Mouse (Mus musculus) CH12F3 (cell line): Measurements from ENCODE around the gene Fam19a2.

Experiments
- in situ Hi-C: fragments of 300-500 bp; cut with MboI; formaldehyde crosslinking; loops from 2 replicates; pipeline ENCODE4 v1.14.3; 2020; ENCODE audit warnings: low sequenced_read_pairs

Fam19a2 gene

DNA sequence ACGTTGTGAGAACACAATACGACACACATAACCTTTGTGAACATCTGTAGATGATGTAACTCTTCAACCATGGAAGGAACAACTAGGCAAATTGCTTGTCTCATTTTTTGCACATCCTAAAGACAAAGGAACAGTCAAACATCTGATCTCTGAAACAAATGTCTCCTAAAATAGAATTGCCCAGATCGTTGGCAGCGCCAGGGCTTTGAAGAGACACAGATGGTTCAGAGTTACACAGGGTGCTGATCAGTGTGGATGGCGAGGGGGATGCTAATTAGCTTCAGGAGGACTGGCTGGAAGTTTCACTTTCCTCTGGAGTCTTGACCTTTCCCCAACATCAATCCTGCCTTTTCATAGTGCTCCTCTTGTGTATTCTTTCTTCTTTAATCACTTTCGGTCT is 284.6 kb downstream of the Fam19a2 start:
- in situ Hi-C loops = no loop called here

DNA sequence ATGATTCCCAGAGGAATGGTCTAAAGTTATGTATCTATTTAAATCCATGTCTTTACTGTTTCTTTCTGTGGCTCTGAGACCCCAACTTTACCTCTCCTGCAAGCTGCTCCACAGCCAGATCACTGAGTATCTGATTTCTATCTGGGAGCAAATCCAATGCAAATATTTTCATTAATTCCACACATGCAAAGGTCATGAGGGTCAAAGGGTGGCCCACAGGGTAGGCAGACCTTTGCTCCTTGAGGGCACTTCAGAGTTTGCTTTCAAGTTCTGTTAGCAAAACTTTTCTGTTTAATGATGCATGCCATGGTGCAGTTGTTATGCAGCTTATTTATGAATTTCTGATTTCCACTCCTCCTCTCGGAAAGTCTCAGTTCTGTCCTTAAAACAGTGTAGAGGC is 303.9 kb downstream of the Fam19a2 start:
- in situ Hi-C loops = no loop called here

DNA sequence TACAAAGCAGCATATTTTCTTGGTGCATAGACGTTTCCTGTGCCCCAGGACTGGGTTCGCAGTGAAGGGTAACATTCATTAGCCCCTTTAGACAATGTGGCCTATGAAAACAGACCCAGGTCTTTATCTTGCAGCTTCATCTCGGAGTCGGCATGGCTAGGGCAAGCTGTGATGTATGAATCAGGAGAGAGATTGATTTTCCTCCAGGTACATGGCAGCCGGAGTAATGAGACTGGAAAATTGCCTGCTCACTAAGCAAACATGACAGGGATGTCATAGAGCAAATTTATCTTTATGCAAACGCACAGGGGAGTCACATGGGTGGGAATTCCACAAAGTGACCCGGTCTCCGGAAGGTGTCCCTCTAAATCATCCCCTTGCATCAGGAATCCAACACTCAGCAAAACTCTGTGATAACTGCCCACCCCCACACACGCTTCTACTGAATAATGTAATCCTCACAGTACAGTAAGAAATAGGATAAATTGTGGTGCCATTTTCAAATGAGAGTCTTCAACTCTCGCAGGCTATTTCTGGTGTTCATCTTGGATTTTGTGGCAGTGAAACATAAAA is 306.9 kb downstream of the Fam19a2 start:
- in situ Hi-C loops = no loop called here

DNA sequence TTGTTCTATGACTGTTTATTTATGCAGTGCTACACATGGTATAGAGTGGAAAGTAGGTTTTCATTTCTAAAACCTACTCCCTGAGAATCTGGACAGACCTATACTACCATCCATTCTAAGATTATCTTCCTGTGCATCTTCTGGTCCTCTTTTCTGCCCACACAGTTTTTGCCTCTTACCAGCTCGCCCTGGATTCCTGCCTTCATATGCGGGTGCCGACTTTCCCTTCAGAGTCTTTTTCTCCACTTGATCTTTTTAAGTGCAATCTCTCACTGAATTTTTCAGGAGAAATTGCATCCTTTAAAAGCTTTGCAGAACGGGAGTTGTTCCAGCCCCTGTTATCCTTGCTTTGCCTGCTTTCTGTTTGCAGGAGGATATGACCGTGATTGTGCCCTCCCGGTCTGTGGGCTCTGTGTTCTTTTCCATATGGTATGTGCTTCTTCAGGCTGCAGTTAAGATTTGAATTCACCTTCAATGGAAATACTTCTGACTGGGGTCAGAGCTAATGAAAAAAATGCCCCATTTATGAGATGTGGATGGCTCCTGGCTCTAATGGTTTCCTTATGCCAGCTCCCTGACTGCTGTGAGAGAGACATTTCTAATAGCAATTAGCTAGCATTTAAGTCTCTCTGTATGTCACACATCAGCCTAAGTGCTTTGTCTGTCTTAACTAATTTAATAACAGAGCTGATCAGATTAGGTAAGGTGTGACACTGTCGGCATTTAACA is 308.7 kb downstream of the Fam19a2 start:
- in situ Hi-C loops = no loop called here

DNA sequence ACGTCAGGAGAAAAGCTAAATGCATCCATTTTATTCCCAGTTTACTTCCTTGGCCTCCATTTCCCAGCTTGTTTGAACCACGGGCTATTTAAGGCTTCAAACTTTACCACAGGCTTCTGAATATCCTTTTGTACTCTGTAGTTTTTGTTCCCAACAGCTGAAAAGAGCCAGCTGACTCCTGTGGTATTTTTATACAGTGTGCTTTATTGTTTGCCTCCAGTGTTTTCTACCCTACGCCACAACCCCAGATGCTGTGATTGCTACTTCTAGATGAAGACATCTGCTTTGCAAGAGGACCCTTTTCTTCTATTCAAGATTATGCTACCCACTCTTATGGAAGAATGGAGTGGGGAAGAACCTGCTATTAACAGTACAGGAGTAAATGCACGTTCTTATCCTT is 314.0 kb downstream of the Fam19a2 start:
- in situ Hi-C loops = no loop called here

DNA sequence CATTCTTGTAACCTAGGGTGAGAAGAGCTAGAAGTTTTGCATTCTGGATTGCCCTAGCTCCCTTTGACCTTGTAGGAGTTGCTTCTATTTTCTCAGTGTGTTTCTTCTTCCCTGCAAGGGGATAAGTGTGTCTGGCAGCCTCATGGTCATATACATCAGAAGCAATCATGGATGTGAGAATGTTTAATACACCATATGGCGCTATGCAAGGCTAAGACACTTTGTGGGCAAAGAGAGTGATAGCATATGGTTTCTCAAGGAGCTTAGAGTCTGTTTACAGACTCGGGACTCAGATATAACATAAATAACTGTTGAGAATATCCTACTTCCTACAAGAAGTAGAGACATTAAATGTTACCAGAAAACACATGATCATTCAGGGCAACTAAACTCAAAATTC is 315.2 kb downstream of the Fam19a2 start:
- in situ Hi-C loops = no loop called here

DNA sequence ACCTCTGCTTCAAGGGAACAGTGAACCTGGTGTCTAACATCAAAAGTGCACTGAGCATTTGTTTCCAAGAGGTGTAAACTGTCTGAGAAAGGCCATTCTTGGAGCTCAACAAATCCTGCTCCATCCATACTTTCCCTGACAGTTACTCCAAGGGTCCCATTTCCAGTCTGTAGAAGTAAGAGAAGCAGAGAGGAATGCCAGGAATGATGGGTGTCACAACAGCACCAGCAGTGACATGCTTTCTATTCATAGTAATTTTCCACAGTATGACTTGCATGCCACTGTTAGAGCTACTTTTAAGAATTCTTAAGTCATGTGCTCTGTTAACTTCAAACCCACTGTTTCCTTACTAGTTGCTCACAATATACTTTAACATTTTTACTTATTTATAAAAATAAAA is 331.2 kb downstream of the Fam19a2 start:
- in situ Hi-C loops = no loop called here

DNA sequence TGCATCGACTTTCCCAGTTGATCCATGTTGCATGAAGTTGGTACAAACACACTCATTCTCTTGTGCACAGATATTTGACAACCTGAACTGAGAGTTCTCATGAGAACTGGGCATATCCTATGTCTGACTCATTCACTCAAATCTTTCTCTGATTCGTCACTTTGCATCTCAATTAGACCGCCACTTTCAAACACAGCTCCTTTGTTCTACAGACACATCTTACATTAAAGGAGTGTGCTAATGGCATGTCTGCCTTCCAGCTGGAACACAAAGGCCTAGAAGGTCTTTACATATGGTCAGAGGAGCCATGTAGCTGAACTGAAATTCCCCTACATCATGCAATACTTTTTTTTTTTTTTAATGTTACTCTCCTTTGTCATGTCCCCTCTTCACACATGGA is 333.3 kb downstream of the Fam19a2 start:
- in situ Hi-C loops = no loop called here

DNA sequence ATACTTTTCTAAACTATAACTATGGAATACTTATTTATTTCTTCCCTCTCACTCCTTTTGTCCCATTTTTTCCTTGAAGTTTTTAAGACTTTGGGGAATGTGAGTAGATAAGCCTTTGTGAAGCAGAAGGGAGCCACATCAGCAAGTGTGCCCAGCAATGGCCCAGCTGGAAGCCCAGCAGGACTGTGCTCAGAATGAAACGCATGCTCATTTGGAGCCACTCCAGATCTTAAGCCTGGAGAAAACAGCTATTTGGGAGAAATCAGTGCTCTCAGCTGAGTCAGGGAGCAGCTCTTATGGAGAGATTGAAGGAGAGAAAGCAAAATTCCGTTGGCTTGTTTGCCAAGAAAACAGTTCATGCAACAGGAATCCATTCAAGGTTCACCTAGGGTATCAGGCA is 341.9 kb downstream of the Fam19a2 start:
- in situ Hi-C loops = no loop called here

DNA sequence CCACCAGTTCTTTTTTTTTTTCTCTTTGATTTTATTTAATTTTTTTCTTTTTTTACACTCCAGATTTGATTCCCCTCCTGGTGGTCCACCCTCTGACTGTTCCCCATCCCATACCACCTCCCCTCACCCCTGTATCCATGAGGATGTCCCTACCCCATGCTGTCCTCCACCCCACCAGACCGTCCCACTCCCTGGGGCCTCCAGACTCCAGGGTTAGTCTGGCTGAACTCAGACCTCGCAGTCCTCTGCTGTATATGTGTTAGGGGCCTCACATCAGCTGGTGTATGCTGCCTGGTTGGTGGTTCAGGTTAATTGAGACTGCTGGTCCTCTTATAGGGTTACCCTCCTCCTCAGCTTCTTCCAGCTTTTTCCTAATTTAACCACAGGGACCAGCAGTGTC is 362.9 kb downstream of the Fam19a2 start:
- in situ Hi-C loops = no loop called here

DNA sequence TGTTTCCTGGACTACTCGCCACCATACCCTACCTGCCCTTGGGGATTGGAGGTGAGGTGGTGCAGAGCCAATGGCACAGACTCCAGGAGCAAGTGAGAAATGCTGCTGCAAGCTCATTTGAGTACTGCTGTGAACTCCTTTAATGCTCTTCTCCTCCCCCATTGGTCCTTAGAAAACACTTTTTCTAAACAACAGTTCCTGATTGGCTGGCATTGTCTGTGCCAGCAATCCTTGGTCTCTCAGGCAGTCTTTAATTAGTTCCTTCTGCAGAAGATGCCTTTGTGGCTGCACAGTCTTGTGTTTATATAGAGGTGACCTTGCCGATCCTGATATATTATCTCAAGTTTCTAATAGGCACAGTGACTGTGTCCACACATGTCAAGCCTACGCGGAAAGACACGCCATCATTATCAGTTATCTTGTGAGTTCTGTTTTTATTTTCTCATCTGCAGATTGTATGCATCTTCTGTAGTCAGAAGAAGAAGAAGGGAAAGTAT is 365.5 kb downstream of the Fam19a2 start:
- in situ Hi-C loops = no loop called here

DNA sequence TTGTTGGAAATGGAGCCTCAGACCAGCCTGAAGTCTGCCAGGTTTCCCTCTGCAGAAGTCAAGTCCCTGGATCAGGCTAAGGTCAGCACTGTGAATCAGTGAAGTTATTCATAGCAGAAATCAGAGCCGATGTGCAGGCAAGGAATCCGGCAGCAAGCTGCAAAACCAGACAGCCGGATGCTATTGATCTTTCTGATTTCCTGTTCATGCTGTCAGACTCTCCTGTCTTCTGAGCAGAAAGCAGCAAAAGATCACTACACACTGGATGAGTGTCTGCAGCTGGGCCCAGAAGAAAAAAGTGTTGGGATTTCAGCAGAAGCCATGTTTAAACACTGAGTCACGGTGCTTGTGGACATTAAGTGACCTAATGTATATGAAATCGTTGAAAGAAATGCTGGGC is 368.2 kb downstream of the Fam19a2 start:
- in situ Hi-C loops = no loop called here

DNA sequence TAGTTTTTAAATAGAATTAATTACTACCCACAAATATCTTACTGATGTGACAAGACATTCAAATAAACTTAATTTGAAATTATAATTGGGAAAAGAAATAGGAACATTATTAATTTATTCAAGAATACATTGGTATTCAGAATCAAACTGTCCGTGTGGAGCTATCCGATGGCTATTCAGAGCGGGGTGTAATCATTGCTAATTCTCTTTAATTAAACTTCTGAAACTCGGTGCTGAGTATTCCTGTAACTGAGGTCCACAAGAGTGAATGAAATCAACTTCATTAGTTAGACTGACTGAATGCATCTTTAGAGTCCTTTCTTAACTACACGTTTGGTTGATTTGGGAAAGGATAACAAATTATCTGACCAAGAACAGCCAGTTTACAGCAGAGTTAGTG is 372.9 kb downstream of the Fam19a2 start:
- in situ Hi-C loops = no loop called here

DNA sequence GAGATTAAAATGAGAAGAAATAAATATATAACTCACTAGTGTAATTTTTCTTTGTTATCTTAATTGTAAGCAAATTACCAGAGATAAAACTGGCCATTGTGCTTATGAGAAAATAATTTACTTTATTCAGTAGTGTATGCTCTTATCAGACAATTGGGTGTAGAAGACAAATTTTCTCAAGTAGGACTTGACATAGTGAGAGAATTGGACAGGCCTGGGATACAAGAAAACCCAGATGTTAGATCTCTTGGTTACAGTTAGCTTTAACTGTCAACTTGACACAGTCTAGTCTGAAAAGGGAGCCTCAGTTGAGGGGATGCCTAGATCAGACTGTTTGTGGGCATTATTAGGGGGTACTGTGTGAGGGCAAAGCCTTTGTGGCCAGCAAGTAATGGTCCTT is 373.7 kb downstream of the Fam19a2 start:
- in situ Hi-C loops = no loop called here

DNA sequence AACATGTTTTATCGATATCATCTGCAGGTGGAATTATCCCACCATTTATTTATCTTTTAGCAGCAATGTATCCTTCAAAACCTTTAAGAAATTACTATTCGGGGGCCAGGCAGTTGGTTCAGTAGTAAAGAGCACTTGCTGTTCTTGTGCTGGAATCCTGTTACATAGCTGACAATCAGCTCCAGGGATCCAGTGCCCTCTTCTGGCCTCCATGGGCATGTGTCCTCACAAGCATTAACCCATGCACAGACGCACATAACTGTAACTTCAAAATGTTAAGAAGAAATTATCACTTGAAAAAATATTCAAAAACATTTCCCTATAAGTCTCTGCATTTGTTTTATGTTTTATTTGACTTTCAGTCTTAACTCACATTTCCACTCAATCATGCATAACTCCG is 381.8 kb downstream of the Fam19a2 start:
- in situ Hi-C loops = no loop called here

DNA sequence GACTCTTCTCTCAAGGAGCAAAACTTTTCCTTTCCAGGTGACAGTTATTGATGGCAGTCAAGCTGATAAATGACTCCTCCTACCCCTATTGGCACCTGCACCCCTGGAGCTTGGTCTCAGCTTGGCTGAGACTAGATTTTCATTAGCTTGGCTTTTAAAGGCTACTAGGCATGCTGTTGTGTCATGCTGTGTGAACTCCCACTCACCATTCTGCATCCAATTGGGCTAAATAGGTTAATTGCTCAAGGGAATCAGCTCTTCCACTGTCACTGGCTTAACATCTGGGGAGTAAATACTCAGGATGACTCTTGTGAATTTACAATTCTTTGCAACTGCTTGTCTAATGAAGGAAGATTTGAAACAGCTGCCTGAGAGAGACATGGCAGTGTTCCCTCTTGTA is 407.4 kb downstream of the Fam19a2 start:
- in situ Hi-C loops = no loop called here

DNA sequence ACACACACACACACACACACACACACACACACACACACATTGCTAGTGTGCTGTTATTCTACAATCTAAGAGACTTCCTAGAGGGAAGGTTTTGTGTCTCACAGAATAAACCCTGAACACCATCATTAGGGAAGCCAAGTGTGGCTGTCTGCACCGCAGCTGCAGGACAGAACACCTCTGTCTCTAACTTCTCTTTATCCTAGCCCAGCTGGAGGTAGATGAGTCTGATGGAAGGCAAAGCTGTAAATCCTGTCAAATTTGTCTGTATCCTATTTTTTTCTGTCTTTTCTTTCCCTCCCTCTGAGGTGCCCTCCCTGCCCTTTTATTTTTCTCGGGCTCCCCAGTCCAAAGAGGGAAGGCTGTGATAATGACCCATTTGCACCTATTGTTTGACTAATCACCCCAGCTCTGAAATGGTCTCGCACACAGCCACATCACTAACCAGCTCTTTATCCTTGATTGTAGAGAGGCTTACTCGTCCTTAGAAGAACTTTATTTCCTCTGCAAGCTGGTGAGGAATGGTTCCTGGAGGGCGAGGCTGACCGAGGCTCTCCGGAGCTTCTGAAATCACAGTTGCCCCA is 414.6 kb downstream of the Fam19a2 start:
- in situ Hi-C loops = no loop called here

DNA sequence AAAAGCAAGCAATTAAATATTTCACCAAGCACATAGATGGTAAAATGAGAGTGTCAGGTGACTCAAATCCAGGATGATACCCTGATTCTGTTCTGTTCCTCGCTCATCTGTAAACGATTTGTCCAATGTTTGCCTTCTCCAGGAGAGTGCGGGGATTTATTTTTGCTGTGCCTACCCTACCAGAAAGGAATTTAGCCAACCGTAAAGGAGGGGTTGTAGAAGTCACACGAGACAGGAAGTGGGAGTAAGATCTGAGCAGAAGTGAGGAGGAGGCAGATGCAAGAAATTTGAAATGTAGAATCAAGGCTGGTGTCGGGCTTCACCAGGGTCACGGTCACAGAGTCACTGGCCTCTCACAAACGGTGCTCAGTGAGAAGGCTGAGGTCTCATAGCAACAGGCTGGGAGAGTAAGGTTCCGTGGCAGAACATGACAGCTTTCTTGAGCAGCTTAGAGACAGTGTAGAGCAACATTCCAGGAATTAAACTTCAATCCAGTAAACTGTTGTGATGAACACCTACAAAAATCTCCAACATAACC is 419.0 kb downstream of the Fam19a2 start:
- in situ Hi-C loops = no loop called here

DNA sequence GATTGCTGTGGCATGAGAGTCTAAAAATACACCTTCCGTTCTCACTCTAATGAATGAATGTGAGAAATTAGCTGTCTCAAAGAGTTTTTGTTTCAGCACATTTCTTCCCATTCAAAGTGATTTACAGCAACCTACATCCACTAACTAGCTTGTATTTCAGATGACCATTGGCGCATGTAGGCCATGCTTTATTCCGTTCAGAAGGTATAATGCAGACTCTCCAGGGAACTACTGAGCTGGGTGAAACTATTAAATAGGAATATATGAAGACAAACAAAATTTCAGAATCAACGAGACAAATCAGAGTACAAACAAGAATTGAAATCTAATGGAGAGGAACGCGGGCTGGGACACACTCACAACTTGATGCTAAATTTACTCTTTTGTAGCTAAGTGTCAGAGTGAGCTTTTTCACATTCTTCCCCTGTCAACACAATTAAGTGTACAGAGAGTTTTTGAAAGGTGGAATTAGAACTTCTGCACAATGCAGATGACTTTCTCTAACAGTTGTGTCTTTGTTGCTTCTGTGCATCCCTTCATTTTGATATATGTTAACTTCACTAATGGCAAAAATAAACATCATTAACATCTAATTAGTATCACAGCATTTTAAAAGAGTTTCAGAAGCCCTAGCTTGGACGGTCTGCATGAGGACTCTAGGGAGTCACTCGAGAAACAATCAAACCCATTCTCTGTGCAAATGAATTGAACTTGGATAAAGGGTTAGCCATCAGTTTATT is 428.6 kb downstream of the Fam19a2 start:
- in situ Hi-C loops = no loop called here

DNA sequence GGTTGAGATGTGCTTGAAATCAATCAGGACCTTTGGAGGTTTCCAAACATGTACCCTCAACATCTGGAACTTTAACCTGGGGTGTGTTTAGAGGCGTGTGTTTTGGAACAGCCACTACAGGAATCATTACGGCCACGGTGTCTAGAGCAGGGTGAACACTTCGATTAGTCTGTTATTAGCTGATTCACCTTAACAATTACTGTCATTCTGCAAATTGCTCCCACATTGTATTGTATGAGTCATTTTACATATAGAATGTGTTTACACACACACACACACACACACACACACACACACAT is 429.1 kb downstream of the Fam19a2 start:
- in situ Hi-C loops = no loop called here

DNA sequence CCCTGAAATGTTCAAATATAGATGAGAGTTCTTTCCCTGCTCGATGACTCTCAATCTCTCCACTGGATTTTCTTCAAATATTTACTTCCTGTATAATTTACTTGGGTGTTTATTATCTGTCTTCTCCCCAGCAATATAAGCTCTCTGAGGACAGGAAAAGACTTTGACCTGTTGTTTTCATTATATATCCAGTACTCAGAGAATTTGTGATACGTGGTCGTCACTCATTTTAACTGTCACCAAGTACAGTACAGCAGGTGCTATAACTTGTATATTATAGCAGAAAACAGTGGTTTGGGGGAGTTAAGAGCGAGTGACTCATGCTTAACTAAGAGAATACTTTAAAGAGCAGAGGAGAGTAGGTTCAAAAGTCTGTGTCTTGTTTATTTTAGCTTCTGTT is 438.8 kb downstream of the Fam19a2 start:
- in situ Hi-C loops = no loop called here

DNA sequence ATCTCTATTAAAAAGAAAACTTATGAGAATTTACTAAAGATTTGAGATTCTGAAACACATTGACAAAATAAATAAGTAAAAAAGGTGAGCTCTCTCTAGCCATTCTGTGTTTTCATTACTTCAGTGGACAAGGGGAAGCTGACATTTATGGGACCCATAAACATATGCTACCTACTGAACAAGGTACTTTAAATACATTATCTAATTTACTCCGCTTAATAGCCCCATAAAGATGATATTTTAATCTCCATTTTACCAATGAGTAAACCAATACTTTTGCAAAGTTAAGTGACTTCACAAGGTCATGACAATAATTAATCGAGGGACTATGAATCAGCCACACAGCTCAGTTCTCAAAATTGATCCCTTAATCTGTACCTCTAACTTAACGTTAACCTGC is 443.2 kb downstream of the Fam19a2 start:
- in situ Hi-C loops = no loop called here
